Mouse (Mus musculus) hindbrain, embryonic 12.5 days (tissue): ENCODE results near the gene Abhd16b. TPM values are rescaled to one million over a fixed set of nuclear protein-coding genes. Genes with fewer than 3 reads are reported as not detected.
"Not testable (repeated sequence)": the region's sequence is repeated elsewhere in the genome, so short reads cannot be mapped to it uniquely, and the experiment has no call there.

Experiments used
- ATAC-seq: fragments of 200-750 bp; cut with Nextera tagmentation; 2 replicates; pipeline ENCODE4 v1.8.0; 2017; ENCODE audit warnings: moderate TSS enrichment; ENCODE audit not compliant: low FRiP score
- H3K27ac ChIP-seq: fragments of 300-500 bp; sonication (generic); 2 replicates; pipeline ENCODE4 v1.5.1; 2016; ENCODE audit warnings: mild to moderate bottlenecking
- H3K27me3 ChIP-seq: fragments of 300-500 bp; sonication (generic); 2 replicates; pipeline ENCODE4 v1.6.1; 2016; ENCODE audit warnings: mild to moderate bottlenecking
- H3K36me3 ChIP-seq: fragments of 300-500 bp; sonication (generic); 2 replicates; pipeline ENCODE4 v1.6.1; 2016; ENCODE audit warnings: mild to moderate bottlenecking
- H3K4me1 ChIP-seq: fragments of 300-500 bp; sonication (generic); 2 replicates; pipeline ENCODE4 v1.6.1; 2016
- H3K4me2 ChIP-seq: fragments of 300-500 bp; sonication (generic); replicated peaks from 2 replicates; pipeline ENCODE4 v1.6.1; 2016; ENCODE audit warnings: mild to moderate bottlenecking
- H3K4me3 ChIP-seq: fragments of 300-500 bp; sonication (generic); 2 replicates; pipeline ENCODE4 v1.5.1; 2016; ENCODE audit warnings: mild to moderate bottlenecking
- H3K9ac ChIP-seq: fragments of 300-500 bp; sonication (generic); 2 replicates; pipeline ENCODE4 v1.6.1; 2016; ENCODE audit warnings: mild to moderate bottlenecking, moderate library complexity
- H3K9me3 ChIP-seq: fragments of 300-500 bp; sonication (generic); replicated peaks from 2 replicates; pipeline ENCODE4 v1.6.1; 2016; ENCODE audit warnings: mild to moderate bottlenecking
- WGBS: fragments of 180-500 bp; shearing (Covaris S2); methylation state at CpG from one replicate; pipeline ENCODE4 v1.1.7; 2016; 5-methylcytosine and 5-hydroxymethylcytosine counted together
- polyA plus RNA-seq: library from polyadenylated mRNA; unstranded; fragments of >200 nt; fragmentation: Nextera tagmentation; extraction: Ambion mirVana; gene quantifications from 2 replicates; pipeline ENCODE4 v1.2.1, GENCODE M21; 2016

The Abhd16b gene
- polyA plus RNA-seq, 1 experiment from 2014 or later = 0.12 TPM

DNA sequence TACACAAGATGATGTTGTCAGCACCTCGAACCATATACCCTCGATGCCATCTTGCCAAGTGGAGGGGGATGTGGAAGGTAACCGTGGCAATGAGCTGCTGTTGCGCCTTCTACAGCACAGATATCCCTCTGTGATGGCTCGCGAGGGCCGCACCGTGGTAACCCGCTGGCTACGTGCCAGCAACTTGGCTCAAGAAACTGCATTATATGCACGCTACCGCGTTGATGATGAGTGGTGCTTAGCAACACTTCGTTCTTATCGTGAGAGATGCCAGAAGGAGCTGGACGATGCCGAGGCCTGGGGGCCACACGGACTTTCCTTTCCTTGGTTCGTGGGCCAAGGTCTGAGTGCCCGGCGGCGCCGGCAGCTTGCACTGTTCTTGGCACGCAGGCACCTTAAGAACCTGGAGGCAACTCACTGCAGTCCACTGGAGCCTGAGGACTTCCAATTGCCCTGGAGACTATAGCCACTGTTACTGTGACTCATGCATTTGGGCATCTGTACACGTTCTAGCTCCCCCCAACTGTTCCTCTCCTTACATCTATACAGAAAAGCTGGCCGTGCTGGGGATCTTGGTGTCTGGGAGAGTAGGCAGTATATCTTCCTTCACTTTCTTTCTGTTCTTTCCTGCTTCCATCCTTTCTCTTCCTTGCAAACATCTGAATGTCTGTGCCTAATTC lies 1.4 kb downstream of the Abhd16b start:
- H3K27me3 ChIP-seq = no peaks in the 10 kb centered on the region
- H3K4me3 ChIP-seq = no peak overlapping the region
- ATAC-seq = no peak
- WGBS = 79% methylated on average over 26 of the region's 26 CpGs
- H3K27ac ChIP-seq = no peak overlapping the region
- H3K36me3 ChIP-seq = no peaks in the 10 kb centered on the region
- no peaks in the 10 kb centered on the region for H3K9me3 ChIP-seq
- H3K9ac ChIP-seq = no peak overlapping the region
- no peak overlapping the region for H3K4me2 ChIP-seq
- H3K4me1 ChIP-seq = peaks cover 16% of the 10 kb centered on the region

DNA sequence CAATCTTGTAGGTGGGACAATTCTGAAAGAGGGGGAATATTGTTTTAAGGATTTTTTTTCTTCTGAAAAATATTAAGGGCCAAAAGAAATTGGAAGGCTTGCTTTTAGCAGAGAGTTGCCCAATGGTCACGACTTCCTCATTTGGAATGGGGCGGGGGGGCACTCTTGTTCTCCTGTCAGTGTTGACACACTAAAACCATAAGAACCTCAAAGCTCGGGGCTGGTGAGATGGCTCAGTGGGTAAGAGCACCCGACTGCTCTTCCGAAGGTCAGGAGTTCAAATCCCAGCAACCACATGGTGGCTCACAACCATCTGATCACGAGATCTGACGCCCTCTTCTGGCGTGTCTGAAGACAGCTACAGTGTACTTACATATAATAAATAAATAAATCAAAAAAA lies 2.8 kb downstream of the Abhd16b start:
- H3K9ac ChIP-seq, ATAC-seq, H3K27ac ChIP-seq, H3K36me3 ChIP-seq, H3K4me3 ChIP-seq, H3K9me3 ChIP-seq, H3K27me3 ChIP-seq: not testable (repeated sequence)
- WGBS = 62% methylated on average over 8 of the region's 8 CpGs
- H3K4me1 ChIP-seq = peaks cover 16% of the 10 kb centered on the region
- H3K4me2 ChIP-seq = peak overlapping the region; percentile 99; the same call in 1 of the 2 replicates

- no peaks in the 10 kb centered on the region for H3K9me3 ChIP-seq
- WGBS = 16% methylated on average over 8 of the region's 8 CpGs
- ATAC-seq = peak; percentile 57
- peaks cover 14% of the 10 kb centered on the region for H3K36me3 ChIP-seq
- peak overlapping the region; percentile 65 for H3K9ac ChIP-seq
- H3K27ac ChIP-seq = peak overlapping the region; percentile 55; the same call in 1 of the 2 replicates
- no peaks in the 10 kb centered on the region for H3K27me3 ChIP-seq
- peak overlapping the region; percentile 99 for H3K4me2 ChIP-seq
- peaks cover 16% of the 10 kb centered on the region for H3K4me1 ChIP-seq
- H3K4me3 ChIP-seq = peak overlapping the region; percentile 75
These were observed 3.3 kb downstream of the Abhd16b start for GRCm38 (mm10) chr2:181496281-181496680.

DNA sequence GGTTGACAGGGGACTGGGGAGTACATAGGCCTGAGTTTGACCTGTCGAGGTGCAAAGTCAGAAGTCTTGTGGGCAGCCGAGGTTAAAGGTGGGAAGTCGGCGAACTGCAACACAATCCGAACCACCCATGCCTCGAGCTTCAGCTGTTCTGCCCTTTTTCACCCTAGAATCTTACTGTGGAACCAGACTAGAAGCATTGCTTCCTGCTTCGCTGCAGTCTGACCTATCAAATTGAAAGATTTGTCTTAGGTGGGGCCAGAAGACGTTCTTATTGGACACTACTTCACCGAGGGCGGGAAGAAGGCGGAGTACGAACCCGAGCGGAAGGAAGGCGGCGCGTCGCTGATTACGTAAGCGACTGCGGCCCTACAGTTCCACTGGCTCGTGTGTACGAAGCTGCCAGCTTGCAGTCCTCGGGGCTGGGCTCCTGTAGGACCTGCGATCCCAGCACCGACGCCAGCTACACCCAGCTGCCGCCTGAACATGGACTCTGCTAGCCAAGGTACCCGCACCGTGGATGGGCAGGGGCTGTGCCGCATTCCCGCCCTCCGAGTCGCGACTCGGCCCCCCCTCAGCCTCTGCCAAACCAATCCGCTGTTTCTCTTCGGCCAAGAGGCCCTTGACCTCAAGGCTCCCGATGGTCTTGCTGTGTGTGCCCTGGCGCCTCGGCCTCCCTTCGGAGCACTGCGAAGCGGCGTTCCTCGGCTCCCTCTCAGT lies 4.0 kb downstream of the Abhd16b start, which contains the start of gene Tpd52l2:
Tpd52l2 (plus strand) TSS at position 312 of the 717 bp plus-strand sequence.
- Histone ChIP-seq H3K27ac (peak within 1 kb of the TSS; percentile 82), H3K9ac (peak within 1 kb of the TSS; percentile 85), H3K4me1 (peaks cover 16% of the 10 kb centered on the region), H3K4me2 (peak within 1 kb of the TSS; percentile 99), H3K36me3 (peaks cover 21% of the 10 kb centered on the region), H3K4me3 (peak within 1 kb of the TSS; percentile 75), H3K9me3 (no peaks in the 10 kb centered on the region), H3K27me3 (no peaks in the 10 kb centered on the region)
- WGBS = under 1% methylated on average over 46 of the region's 46 CpGs
- ATAC-seq = peak; percentile 98

- peak; percentile 36 for ATAC-seq
- H3K4me1 ChIP-seq = peaks cover 16% of the 10 kb centered on the region
- peak overlapping the region; percentile 82 for H3K27ac ChIP-seq
- peak overlapping the region; percentile 99 for H3K4me2 ChIP-seq
- H3K9me3 ChIP-seq = no peaks in the 10 kb centered on the region
- peaks cover 26% of the 10 kb centered on the region for H3K36me3 ChIP-seq
- peak overlapping the region; percentile 85 for H3K9ac ChIP-seq
- peak overlapping the region; percentile 75 for H3K4me3 ChIP-seq
- H3K27me3 ChIP-seq = no peaks in the 10 kb centered on the region
- under 1% methylated on average over 12 of the region's 12 CpGs for WGBS
These were observed 4.5 kb downstream of the Abhd16b start for GRCm38 (mm10) chr2:181497548-181497875.

DNA sequence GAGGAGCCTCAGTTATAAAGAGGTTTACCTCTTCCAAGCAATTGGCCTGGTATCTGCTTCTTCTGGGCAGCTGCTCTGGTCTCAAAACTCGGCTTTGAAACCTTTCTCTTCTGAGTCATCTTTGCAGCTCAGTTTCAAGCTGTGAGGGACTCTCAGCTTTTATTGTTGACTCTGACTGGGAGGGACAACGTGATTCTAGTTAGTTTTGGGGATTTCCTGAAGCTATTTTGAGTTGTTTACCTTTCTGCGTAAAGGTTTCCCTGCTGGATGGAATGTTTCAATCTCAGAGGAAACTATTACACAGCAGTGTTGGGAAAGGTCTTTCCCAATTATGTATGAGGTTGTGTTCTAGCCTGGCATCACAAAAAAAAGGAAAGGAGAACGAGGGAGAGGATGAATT lies 5.6 kb downstream of the Abhd16b start:
- H3K36me3 ChIP-seq = peaks cover 37% of the 10 kb centered on the region
- H3K27me3 ChIP-seq = no peaks in the 10 kb centered on the region
- no peak overlapping the region for H3K9ac ChIP-seq
- H3K9me3 ChIP-seq = no peaks in the 10 kb centered on the region
- 0 out of 2 replicates have a peak overlapping the region, but pooled peaks have one; percentile 75 for H3K4me3 ChIP-seq
- H3K27ac ChIP-seq = no peak overlapping the region
- H3K4me1 ChIP-seq = peaks cover 16% of the 10 kb centered on the region
- no peak for ATAC-seq
- H3K4me2 ChIP-seq = no peak overlapping the region
- 86% methylated on average over 4 of the region's 4 CpGs for WGBS

GRCm38 (mm10) chr2:181509191-181509590 lies 16.2 kb downstream of the Abhd16b start:
- Histone ChIP-seq H3K27me3 (no peaks in the 10 kb centered on the region), H3K36me3 (peaks cover 80% of the 10 kb centered on the region), H3K27ac (no peak overlapping the region), H3K9me3 (no peaks in the 10 kb centered on the region), H3K9ac (no peak overlapping the region), H3K4me2 (no peak overlapping the region), H3K4me3 (no peak overlapping the region), H3K4me1 (no peaks in the 10 kb centered on the region)
- 98% methylated on average over 2 of the region's 2 CpGs for WGBS
- no peak for ATAC-seq

- WGBS = 98% methylated on average over 8 of the region's 8 CpGs
- no peak for ATAC-seq
- no peak overlapping the region for H3K9ac ChIP-seq
These were observed 18.2 kb downstream of the Abhd16b start for GRCm38 (mm10) chr2:181511231-181511630.

DNA sequence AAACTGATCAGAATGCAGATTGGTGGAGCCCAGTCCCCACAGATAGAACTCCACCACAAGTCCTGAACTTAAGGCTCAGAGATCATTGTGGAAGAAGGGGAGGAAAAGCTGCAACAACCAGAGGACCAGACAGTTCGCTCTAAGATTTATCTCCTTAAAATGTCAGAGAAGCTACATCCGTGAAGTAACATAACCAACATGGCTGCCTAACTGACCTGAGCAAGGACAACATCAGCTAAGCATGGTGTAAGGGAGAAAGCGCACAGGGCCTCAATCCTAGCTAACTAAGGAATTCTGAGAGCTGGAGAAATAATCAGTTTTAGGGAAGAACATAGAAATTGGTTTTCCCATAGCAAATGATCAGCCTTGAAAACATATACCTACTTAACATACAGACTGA lies 26.2 kb downstream of the Abhd16b start:
- Histone ChIP-seq H3K27ac (peak overlapping the region; percentile 99), H3K4me1 (peaks cover 26% of the 10 kb centered on the region), H3K27me3 (no peaks in the 10 kb centered on the region), H3K36me3 (peaks cover 29% of the 10 kb centered on the region), H3K9me3 (no peaks in the 10 kb centered on the region), H3K9ac (peak overlapping the region; percentile 94), H3K4me2 (peak overlapping the region; percentile 58), H3K4me3 (peak overlapping the region; percentile 97)
- WGBS = 85% methylated on average over 3 of the region's 3 CpGs
- no peak for ATAC-seq

More at GRCm38 (mm10) chr2:181511231-181511630, 18.2 kb downstream of the Abhd16b start:
- H3K27me3 ChIP-seq = no peaks in the 10 kb centered on the region
- H3K4me1 ChIP-seq = no peaks in the 10 kb centered on the region
- H3K4me3 ChIP-seq = no peak overlapping the region
- H3K4me2 ChIP-seq = no peak overlapping the region
- H3K27ac ChIP-seq = no peak overlapping the region
- H3K36me3 ChIP-seq = peaks cover 86% of the 10 kb centered on the region
- H3K9me3 ChIP-seq = no peaks in the 10 kb centered on the region

GRCm38 (mm10) chr2:181520118-181520935 lies 27.3 kb downstream of the Abhd16b start, which contains the start of gene Dnajc5:
TSS of gene Dnajc5 (plus strand) at chr2:181520485.
- Histone ChIP-seq H3K9ac (peak within 1 kb of the TSS; percentile 94), H3K9me3 (no peaks in the 10 kb centered on the region), H3K36me3 (peaks cover 19% of the 10 kb centered on the region), H3K4me3 (peak within 1 kb of the TSS; percentile 97), H3K27ac (peak within 1 kb of the TSS; percentile 99), H3K4me2 (peak within 1 kb of the TSS; percentile 58), H3K4me1 (peaks cover 26% of the 10 kb centered on the region), H3K27me3 (no peaks in the 10 kb centered on the region)
- WGBS = under 1% methylated on average over 74 of the region's 74 CpGs
- ATAC-seq = peak; percentile 97

GRCm38 (mm10) chr2:181520936-181521227 lies 27.9 kb downstream of the Abhd16b start:
- peak overlapping the region; percentile 94 for H3K9ac ChIP-seq

DNA sequence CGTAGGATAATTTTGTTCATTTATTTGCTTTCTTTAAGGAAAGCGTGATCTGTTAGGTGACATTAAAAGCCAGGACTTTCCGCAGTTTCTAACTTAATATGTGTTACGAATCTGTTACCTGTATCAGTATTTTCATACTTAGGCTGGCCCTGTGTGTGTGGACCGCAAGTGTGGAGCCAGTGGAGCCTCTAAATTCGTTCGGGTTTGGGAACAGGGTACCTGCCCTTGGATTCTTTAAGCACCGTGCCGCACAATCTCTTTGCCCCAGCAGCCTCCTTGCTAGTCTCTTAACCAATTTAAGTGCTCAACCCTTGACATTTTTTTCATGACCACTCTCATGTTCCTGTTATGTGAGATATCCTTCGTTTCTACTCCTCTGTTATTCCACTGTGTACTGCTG lies 28.5 kb downstream of the Abhd16b start:
- peak overlapping the region; percentile 97 for H3K4me3 ChIP-seq
- peaks cover 26% of the 10 kb centered on the region for H3K4me1 ChIP-seq
- no peak for ATAC-seq
- peak overlapping the region; percentile 94 for H3K9ac ChIP-seq
- peak overlapping the region; percentile 58 for H3K4me2 ChIP-seq
- no peaks in the 10 kb centered on the region for H3K27me3 ChIP-seq
- whole genome bisulfite sequencing = 67% methylated on average over 10 of the region's 10 CpGs
- H3K36me3 ChIP-seq = peaks cover 10% of the 10 kb centered on the region
- no peak overlapping the region for H3K27ac ChIP-seq
- no peaks in the 10 kb centered on the region for H3K9me3 ChIP-seq

More at GRCm38 (mm10) chr2:181520936-181521227, 27.9 kb downstream of the Abhd16b start:
- WGBS = under 1% methylated on average over 17 of the region's 17 CpGs
- peaks cover 16% of the 10 kb centered on the region for H3K36me3 ChIP-seq
- H3K9me3 ChIP-seq = no peaks in the 10 kb centered on the region
- ATAC-seq = no peak
- H3K27ac ChIP-seq = peak overlapping the region; percentile 99
- no peaks in the 10 kb centered on the region for H3K27me3 ChIP-seq
- H3K4me2 ChIP-seq = peak overlapping the region; percentile 58
- peak overlapping the region; percentile 97 for H3K4me3 ChIP-seq
- peaks cover 26% of the 10 kb centered on the region for H3K4me1 ChIP-seq
